Mouse (Mus musculus): ENCODE measurements around the gene 2010111I01Rik.
"Not testable (repeated sequence)": the region's sequence is repeated elsewhere in the genome, so short reads cannot be mapped to it uniquely, and the experiment has no call there.

2010111I01Rik gene

DNA sequence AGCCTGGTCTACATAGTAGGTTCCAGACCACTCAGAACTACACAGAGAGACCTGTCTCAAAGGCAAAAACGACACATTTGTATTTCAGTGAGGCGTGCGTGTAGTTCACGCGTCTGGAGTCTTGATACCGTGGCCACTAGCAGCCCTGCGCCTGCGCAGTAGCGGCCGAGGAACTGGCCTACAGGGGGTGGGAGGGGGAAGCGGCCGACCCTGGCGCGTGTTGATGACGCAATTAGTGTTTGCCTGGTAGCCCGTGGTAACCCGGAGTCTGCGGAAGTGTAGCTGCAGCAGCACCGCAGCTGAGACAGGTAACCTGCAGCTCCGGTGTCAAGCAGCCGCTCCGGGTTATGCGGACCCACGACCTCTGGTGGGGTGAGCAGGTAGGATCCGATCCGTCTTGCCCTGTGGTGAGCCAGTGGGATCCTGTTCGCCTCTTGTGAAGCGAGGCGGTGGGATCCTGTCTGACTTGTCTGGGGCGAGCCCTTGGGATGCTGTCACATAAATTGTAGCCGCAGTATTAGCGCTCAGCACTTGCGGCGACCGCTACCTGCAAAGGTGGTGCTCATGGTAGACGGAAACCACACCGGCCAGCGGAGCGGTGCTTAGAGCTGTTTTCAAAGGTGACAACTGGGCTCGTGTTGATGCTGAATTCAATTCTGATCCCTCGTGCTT is at the start of gene 2010111I01Rik:
TSS of gene 2010111I01Rik (plus strand) at position 254 of the 672 bp plus-strand sequence.
- peak; percentile 97 for DNase-seq

DNA sequence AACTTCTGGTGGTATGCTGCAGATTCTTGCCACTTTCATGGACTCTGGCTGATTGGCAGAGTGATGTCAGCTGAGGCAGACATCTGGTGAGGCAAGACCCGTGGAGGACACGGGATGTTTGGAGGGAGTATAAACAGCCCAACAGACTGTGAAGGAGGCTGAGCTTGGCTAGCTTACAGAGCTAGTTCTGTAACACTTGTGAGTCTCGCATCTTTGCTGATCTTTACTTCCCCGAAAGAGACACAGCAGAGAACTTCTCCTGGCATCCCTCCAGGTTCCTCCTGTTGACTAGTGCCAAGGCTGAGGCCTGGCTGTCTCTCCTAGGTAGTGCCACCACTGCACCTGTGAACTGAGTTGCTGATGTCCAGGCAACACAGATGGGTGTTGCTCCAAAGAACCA is 48.0 kb upstream of the 2010111I01Rik start:
- DNase-seq = no peak

DNA sequence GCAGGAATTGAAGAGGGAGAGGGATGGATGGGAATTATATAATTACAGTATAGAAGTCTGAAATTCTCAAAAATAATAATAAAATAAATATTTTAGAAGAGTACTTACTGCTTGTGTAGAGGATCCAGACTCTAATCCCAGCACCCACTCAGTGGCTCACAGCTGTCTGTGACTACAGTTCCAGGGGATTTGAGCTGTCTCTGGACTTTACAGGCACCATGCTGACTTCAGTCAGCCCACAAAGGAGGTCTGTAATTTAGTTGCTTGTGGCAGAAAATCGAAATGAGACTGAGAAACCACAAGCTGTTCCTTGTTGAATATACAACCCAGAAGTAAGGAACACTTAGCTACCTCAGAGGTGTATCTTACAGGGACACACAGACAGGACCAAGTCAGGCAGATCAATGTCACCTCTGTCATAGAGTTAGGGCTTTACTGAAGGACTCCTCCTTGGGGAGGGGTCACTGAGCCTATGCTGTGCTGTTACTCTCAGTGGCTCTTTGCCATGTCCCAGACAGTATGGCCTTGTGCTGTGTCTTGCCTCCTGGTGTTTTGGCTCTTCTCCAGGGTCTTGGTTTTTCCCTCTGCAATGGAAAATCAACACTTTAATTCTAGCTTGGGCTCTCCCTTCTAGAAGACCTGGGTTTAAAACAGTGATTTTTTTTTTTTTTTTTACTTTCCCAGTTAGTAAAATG is 47.1 kb upstream of the 2010111I01Rik start:
- no peak for DNase-seq

DNA sequence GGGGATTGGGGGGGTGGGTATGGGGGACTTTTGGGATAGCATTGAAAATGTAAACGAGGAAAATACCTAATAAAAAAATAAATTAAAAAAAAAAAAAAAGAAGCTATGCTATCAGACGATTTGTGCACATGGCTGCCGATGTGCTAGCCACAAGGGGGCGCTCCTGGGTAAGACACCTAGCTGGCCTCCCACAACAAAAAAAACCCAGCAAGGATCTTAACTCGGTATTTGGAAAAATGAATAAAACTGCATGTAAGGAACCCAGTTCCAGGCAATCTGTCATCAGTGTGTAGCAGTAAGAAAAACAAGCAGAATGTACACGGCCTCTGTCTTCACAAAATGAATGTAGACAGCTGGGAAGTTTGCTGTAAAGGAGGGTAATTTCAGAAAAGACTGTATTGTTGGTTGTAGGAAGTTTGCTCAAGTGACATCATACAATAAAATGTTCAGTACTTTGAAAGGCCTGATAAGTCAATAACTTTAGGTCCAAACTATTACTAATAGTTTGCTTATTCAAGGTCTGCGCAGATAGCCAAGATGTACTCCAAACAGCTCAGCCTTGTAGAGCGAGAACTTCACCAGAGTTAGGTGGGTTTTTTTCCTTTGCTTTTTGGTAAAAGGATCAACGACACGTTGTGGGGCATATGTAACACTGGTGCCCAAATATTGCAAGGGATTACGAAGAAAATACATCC is 44.9 kb upstream of the 2010111I01Rik start:
- DNase-seq = peak; percentile 72

DNA sequence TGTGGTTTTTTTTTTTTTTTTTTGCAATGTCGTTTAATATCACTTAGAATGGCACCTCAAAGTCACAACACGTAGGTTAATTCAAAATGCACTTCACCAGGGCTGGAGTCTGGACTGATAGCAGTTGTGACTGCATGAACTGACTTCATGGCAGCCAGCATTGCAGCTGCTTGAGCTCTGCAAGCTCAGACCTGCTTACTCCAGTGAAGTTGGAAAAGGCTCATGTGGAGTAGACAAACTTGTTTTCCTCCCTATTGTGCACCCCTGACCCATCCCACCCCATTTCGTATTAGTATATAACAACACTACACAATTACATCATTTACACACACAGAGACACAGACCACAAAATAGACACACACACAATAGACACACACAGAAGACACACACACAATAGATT is 42.0 kb upstream of the 2010111I01Rik start:
- no peak for DNase-seq

DNA sequence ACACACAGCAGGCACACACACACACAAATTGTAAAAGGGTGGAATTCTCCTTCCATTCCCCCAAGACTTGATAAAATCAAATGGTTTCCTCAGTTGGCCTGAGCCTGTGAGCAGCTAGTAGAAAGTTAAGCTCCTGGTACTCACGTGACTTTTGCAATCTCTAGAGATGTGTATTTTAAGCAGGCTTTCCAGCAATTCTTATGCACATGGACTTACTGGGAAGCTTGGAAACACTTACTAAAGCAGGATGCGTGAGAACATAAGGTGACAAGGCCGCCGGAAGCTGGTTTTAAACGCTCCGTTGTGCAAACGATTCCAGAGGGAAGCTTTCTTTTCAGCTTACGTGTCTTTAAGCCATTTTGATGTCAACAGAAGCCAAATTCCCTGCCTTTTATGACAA is 41.5 kb upstream of the 2010111I01Rik start:
- DNase-seq = no peak

DNA sequence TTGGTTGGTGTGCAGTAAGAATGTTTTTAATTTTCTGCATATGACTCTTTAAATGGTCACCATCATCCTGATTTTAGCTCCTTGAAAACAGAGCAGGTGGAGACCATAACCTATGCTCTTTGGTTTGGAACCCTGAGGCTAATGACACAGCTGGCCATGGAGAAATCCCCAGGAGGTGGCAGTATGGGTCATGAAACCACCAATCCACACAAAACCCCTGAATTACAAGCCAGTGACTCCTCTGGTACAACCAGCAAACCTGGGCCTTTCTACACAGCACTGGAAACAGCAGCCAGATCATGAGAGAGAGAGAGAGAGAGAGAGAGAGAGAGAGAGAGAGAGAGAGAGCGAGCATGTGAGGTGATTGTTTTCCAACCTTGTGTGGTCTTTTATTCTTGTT is 38.2 kb upstream of the 2010111I01Rik start:
- peak; percentile 54 for DNase-seq

DNA sequence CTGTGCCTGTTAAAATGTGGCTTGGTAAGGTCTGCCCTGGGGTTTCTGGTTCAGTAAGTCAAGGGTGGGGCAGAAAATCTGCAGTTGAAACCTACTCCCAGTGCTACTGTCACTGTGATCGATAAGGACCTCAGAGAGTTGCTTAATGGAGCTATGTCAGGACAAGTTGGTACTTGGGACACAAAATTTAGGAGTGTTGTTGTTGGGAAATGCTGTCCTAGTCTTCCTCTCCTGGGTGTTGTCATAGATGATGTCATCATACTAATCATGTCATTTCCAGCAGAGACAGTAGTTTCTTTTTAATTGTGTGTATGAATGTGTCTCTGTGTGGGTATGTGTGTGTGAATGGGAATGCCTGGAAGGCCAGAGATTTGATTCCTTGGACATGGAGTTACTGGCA is 37.2 kb upstream of the 2010111I01Rik start:
- DNase-seq = no peak

DNA sequence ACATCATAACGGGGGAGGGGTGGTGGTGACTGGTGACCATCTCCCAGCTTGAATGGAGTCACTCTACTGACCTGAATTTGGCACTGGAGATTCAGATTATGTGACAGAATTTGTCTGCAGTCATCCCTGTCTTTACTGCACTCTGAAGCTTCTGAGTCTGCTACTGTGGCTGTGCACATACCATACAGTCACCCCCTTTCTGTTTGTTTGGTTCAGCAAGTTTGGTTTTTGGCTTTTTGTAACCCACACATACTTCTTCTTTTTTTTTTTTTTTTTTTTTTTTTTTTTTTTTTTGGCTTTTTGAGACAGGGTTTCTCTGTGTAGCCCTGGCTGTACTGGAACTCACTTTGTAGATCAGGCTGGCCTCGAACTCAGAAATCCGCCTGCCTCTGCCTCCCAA is 35.5 kb upstream of the 2010111I01Rik start:
- not testable (repeated sequence) for DNase-seq

DNA sequence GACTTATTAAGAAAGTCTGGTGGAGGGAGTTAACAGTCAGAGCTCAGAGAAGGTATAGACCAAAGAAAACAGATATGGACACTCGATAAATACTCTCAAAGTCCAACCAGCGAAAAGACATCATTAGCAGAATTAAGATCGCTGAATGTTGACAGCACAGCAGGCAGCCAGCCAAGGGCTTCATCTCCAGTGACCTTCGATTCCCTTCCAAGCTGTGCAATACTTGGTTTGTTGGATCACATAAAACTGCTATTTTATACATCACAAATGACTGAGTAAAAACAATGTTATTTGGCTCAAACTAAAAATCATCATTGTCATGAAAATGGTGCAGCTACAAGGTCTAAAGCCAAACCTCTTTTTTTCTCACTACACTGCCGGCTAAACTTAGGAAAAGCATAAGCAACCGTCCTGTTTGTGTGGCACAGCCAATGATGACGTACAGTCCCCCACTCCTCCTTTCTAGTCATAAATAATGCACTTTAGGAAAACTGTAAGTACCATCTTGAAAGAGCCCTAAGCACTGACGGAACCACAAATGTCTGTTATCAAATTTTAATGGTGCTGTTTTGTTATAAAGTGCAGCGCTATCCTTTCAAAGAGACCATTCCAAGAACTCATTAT is 34.8 kb upstream of the 2010111I01Rik start:
- DNase-seq = peak; percentile 60

DNA sequence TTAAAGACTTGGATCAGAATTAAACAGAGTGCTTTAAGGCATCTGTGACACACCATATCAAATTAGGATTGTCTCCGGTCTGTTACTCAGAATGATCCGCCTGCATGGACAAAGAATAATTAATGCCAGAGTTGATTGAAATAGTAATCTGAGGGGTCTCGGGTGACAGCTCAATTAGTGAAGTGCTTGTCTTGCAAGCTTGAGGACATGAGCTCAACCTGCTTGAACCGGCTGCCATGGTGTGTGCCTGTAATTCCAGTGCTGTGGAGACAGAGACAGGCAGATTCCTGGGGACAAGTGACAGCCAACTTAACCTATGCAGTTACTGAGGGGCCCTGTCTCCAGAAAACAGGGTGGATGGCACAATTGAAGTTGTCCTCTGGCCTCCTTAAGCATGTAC is 32.2 kb upstream of the 2010111I01Rik start:
- peak; percentile 43 for DNase-seq

DNA sequence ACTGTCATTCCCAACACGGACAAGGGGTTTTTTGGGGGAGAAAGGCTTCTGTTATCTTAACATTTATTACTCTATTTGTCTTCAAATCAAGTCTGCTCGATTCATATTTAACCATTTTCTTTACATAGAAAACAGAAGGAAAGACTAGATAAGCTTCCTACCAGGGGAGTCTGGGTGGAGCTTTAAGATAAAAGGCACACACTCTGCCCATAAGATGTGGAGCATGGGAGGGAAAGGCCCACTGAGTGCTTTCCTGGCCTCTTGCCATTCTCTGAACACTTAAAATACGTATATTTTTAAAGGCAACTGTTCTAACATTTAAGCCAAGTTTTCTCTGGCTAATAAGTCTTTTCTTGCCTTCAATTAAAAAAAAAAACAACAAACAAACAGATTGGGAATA is 25.3 kb upstream of the 2010111I01Rik start:
- no peak for DNase-seq

DNA sequence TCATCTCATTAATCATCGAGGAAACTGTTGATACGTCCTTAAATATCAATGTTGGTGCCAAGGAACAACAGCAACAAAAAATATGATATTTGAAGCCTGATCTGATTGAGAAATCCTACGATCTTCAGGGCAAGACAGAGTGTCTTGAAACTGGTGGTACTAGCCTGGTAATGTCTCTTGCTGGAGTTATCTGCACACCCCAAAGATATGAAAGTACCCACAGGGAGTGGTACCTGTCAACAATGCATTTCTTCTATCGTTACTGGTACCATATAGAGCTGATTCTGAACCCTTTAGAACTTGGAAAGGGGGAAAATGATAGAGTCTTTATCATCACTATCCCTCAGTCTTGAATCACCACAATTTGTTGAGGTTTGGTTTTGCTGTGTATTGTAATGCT is 24.9 kb upstream of the 2010111I01Rik start:
- no peak for DNase-seq

DNA sequence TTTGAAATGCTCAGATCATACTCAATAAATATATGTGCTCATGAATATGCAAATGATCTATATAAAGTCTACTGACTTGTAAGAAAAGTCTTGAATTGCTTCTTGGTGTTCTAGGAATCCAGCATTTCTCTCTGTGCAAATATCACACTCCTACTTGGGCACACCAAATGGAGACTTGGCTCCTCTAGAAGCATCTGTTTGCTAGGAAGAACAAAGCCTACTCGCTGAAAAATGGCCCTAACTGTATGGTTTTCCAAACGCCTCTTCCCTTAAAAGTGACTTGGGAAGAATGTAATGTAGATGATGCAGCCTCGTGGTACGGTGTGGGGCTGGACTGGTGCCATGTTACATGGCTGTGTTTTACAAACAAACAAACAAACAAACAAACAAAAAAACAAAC is 24.0 kb upstream of the 2010111I01Rik start:
- no peak for DNase-seq

DNA sequence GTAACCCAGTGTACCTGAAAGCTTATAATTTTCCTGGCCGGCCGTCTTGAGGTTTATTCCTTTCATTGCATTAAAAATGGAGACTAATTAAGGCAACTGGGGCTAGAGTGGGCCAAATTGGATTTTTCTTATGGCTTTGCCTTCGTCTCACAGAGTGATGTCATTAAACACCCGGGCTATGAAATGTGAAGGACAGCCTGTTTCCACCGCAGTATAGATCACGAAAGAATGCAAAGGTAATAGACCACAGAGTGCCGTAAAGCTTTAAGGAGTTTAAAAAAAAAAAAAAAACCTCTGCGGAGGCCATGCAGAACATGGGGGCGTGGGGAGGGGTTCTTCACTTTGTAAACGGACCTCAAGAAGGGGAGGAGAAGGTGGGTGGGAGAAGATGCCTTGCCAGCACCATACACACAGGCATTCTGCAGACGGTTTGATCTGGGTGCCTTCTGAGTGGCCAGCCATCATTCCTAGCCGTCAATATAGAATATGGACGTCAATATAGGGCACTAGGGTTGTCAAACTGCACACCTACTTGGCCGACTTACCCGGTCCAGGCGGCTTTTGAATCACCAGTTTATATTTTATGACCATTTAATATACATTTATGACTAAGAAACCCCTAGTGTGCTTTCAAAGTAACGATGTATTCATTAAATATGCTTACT is 23.2 kb upstream of the 2010111I01Rik start:
- DNase-seq = no peak

DNA sequence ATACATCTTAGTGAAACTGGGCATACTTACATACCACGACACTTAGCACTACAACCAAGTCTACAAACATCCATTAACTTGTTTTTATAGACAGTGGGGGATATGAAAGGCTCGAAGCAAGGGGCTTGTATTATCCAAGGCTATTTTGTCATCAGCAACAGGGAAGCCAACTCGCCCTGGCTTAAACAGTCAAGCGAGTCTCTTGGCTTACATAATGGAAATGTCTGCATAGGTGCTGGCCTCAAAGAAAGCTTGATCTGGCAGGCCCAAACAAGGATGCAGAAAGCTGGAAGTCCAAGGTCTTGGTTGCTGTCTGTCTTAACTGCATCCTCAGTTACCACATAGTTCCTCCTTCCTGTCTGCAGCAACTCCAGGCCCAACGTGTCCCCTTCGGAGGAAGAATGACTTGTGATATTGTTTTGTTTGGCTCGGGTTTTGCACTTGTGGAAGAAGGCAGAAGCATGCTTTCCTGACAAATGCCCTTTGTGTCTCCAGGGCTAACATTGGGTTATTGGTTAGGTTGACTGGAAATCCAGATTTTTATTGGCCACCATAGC is 21.3 kb upstream of the 2010111I01Rik start:
- no peak for DNase-seq

DNA sequence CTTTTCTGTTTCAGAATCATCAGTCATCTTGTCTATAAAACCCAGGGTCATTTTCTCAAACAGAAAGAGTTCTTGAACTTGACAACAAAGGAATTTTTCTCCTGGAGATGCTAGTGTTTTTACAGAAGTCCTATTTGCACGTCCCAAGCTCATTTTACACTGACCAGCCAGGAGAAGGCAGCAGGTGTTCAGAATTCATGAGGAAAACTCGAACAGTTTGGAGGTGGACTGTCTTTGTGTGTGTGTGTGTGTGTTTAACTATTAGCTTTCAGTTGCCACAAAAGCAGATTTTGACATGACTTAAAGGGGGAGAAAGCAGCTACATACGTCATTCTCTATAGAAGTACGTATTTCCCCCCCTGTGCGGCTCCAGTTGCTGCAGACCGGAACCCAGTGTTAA is 20.6 kb upstream of the 2010111I01Rik start:
- DNase-seq = no peak

DNA sequence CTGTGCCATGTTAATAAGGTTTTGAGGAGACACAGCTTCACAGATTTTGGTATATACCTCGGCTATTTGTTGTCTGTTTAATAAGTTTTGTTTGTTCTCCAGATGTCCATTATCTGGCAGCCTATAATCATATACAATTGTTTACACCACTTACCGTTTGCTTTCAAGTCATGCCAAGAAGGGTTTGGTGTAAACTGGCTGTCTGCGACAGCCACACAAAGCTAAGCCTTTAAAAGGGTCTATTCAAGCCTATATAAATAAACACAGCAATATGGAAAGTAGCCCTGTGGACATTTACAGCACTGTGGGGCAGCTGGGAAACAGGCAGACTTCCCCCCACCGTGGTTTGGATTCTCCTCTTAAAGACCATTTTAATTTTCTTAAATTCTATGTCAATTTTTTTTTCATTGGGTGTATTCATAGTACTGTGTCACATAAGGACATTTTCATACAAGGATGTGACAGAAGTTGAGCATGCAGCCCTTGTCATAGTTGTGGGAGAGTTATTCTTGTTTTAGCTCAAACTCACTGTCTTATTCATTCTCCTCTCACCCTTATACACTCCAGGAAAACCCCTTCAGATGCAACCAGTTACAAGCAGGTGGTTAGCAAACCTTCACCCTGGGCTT is 15.0 kb upstream of the 2010111I01Rik start:
- no peak for DNase-seq

DNA sequence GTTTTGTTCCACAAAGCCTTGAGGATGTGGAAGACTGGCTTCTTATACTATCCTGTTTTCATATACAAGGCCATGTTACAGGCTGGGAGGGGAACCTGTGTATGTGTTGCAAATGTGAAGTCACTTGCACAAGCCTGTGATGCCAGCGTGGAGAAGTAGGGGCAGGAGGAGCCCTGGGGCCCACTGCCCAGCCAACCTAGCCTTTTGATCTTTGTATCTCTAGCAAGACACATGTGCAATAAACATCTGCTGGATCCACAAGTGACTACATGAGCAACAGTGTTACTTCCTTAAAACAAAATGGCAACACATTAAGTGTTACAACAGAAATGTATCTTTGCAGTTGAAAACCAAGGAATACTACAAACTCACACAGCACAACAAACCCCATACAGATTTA is 13.1 kb upstream of the 2010111I01Rik start:
- DNase-seq = no peak

DNA sequence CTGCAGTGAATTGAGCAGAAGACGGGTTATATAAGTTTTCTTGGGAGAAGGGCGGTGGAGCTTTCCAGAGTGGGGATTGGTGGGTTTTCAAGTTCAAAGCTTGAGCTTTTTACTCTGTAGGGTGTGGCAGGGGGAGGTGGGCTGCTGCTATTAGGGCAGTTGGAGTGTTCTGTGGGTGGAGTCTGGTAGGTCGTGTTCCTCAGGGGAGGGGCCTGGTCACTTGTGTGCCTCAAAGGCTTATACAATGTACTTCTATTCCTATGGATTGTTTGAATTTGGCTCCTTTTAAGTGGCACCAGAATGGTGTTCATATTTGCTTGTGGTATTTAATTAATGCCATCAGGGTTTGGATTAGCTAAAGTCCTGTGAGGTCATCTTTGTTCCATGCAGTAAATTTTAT is 12.6 kb upstream of the 2010111I01Rik start:
- no peak for DNase-seq

DNA sequence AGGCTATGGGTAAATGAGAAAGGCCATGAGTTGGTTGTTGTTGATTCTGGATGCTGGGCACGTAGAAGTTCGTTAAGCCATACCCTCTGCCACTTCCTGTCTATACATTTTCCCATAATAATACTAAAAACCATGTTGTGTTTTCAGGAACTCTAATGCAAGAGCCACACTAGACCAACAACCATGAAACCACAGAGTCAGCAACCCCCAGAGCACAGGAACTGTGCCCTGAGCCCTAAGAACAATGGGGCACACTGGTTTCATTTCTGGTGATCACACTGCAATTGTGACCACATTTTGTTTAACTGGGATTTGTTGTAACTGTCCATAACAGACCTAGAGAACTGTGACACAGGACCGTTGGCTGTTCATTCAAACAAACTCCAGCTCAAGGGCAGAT is 12.1 kb upstream of the 2010111I01Rik start:
- no peak for DNase-seq

DNA sequence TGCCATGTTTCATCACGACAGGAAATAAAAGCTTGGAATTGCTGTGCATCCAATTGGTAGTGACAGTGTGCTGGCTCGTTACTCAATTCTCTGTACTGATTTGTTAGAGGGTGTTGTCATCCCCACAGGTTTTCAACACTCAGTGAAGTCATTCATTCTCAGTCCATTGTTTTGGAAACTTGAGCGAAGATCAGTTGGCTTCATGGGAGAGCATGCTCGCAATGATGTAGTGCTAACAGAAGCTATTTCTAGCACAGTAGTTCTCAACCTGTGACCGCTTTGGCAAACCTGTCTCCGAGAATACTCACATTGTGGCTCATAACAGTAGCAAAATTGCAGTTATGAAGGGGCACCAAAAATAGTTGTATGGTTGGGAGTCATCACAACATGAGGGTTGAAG is 8.7 kb upstream of the 2010111I01Rik start:
- no peak for DNase-seq
